Mouse (Mus musculus) myocyte (in vitro differentiated cells): ENCODE results near the gene Hist1h3g.

Experiments used
- CEBPB ChIP-seq: IDR thresholded peaks from 2 replicates; pipeline ENCODE4 v1.6.1; 2011; ENCODE audit warnings: mild to moderate bottlenecking, moderate library complexity; ENCODE audit not compliant: poor library complexity, insufficient read depth, severe bottlenecking
- E2F4 ChIP-seq: IDR thresholded peaks from one replicate; pipeline ENCODE4 v1.6.1; 2011; ENCODE audit warnings: mild to moderate bottlenecking, control low read depth, moderate library complexity; ENCODE audit not compliant: insufficient read depth
- MYOG ChIP-seq, 3 experiments: IDR thresholded peaks; one replicate each; pipeline ENCODE4 v1.6.1; 2011; ENCODE audit warnings: control low read depth in 2 of 3, low read depth in 2 of 3, mild to moderate bottlenecking in 2 of 3; ENCODE audit not compliant: insufficient read length in 2 of 3, control insufficient read depth in 1 of 3, insufficient read depth in 1 of 3
- POLR2A ChIP-seq: IDR thresholded peaks from one replicate; pipeline ENCODE4 v1.6.1; 2011; ENCODE audit warnings: low read depth, mild to moderate bottlenecking, control low read depth, moderate library complexity; ENCODE audit not compliant: insufficient read length
- TCF12 ChIP-seq: IDR thresholded peaks from one replicate; pipeline ENCODE4 v1.6.1; 2011; ENCODE audit warnings: mild to moderate bottlenecking, control low read depth; ENCODE audit not compliant: poor library complexity, insufficient read depth, severe bottlenecking
- TCF3 ChIP-seq: IDR thresholded peaks from one replicate; pipeline ENCODE4 v1.6.1; 2011; ENCODE audit warnings: low read depth, control low read depth; ENCODE audit not compliant: insufficient read length
- USF1 ChIP-seq: IDR thresholded peaks from one replicate; pipeline ENCODE4 v1.6.1; 2011; ENCODE audit warnings: low read depth, mild to moderate bottlenecking, control low read depth, moderate library complexity

GRCm38 (mm10) chr13:23495526-23495925, 39.7 kb upstream of the Hist1h3g start:
- TF ChIP-seq USF1 (no peak), POLR2A (no peak), TCF12 (no peak), MYOG (IDR thresholded peaks at IDR 0.05; ENCODE audit: control insufficient read depth in 1 of 3, insufficient read depth in 1 of 3, insufficient read length in 2 of 3, low read depth in 2 of 3) (no peak), CEBPB (no peak), TCF3 (no peak), E2F4 (no peak)
